14 mouse cellular contexts compared by ENCODE assay signal in the genomic region with DNA sequence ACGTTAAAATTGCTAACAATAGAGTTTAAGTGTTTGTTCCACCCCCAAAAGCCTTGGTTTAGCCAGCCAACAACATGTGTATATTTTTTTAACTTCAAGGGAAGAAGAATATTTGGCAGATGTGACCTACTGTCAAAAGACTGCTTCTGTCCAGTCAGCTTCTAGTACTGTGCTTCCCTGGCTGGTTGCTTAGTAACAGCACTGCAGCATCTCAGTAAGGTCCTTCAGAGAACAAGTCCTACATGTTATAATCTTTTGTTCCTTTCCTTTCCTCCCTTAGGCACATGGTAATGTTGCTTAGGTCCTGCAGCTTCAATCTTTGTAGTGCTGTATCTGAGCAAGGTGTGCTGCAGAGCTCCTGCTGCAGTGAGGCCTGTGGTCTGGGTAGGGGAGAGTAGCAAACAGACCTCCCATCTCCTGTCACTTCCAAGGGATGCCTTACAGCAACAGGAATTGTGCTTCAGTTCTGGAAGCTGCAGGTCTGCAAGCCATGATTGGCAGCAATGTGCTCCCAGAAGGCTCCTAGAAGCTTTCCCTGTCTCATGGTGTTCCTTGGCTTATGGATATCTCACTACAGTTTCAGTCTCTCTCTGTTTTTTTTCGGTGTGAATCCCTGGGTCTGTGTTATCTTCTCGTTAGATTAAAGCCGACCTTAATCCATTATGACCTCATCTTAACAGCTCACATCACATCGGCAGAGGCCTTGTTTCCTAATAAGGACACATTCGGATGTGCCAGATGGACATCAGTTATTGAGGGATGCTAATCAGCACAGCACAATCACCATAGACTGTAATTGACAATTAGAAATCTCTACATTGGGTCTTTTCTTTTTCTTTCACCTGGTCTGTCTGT. TPM values are rescaled to one million over a fixed set of nuclear protein-coding genes. Genes with fewer than 3 reads are reported as not detected.
DNase-seq lines count a peak whose midpoint lies in the region; ATAC-seq and TF ChIP-seq lines count a peak whose summit lies in the region.
"Had no signal": no experiment of that assay in that cellular context is flagged by ENCODE, and none has a peak within 500 bp of the region (broad histone marks: within the 10 kb centered on the region; RNA-seq: fewer than 3 reads in every experiment).

No protein-coding gene starts in this region.

- H3K9ac ChIP-seq in hindbrain, embryonic 11.5 days (ENCODE audit: low read depth, low read length): no peak overlapping the region
- H3K9ac ChIP-seq in hindbrain, embryonic 12.5 days: no peak overlapping the region
- H3K9ac ChIP-seq in midbrain, postnatal 0 days (replicated peaks; ENCODE audit: low read length, poor library complexity, severe bottlenecking): no peak overlapping the region
- H3K9ac ChIP-seq: heart, embryonic 13.5 days had no signal

- H3K27ac ChIP-seq in hindbrain, embryonic 11.5 days (ENCODE audit: low read depth, low read length): no peak overlapping the region
- H3K27ac ChIP-seq in hindbrain, embryonic 10.5 days: no peak overlapping the region
- H3K27ac ChIP-seq in hindbrain, embryonic 12.5 days: no peak overlapping the region
- H3K27ac ChIP-seq in midbrain, postnatal 0 days (ENCODE audit: low read depth, low read length): peak overlapping the region; percentile 81
- H3K27ac ChIP-seq: heart, embryonic 13.5 days had no signal

- H3K27me3 ChIP-seq in hindbrain, embryonic 11.5 days (ENCODE audit: control insufficient read depth, insufficient read depth, low read length): no peaks in the 10 kb centered on the region
- no peaks in the 10 kb centered on the region for H3K27me3 ChIP-seq in hindbrain, embryonic 10.5 days (ENCODE audit: insufficient read depth, poor library complexity, severe bottlenecking)
- no peaks in the 10 kb centered on the region for H3K27me3 ChIP-seq in hindbrain, embryonic 12.5 days
- H3K27me3 ChIP-seq in midbrain, postnatal 0 days (ENCODE audit: insufficient read depth, low read length): no peaks in the 10 kb centered on the region
- H3K27me3 ChIP-seq: heart, embryonic 13.5 days; Patski had no signal

- TF ChIP-seq CTCF in brain, embryonic 14.5 days (IDR thresholded peaks at IDR 0.05; ENCODE audit: borderline replicate concordance, extremely low read depth, insufficient read depth, insufficient read length): no peak
- TF ChIP-seq CTCF in midbrain, postnatal 0 days (IDR thresholded peaks at IDR 0.05): no peak

- no peaks in the 10 kb centered on the region for H3K4me1 ChIP-seq in hindbrain, embryonic 11.5 days (replicated peaks; ENCODE audit: control insufficient read depth, insufficient read depth, low read length)
- 0 out of 2 replicates have a peak, but pooled peaks cover 4% of the 10 kb centered on the region for H3K4me1 ChIP-seq in hindbrain, embryonic 10.5 days (replicated peaks)
- peaks cover 4% of the 10 kb centered on the region; the same call in 1 of the 2 replicates for H3K4me1 ChIP-seq in hindbrain, embryonic 12.5 days
- H3K4me1 ChIP-seq in midbrain, postnatal 0 days (ENCODE audit: insufficient read depth, low read length): 0 out of 2 replicates have a peak, but pooled peaks cover 4% of the 10 kb centered on the region

- TF ChIP-seq POLR2A in brain, embryonic 14.5 days (IDR thresholded peaks at IDR 0.05; ENCODE audit: borderline replicate concordance, extremely low read depth, insufficient read depth, insufficient read length, poor library complexity, severe bottlenecking): no peak

- no peak for DNase-seq in hindbrain, embryonic 11.5 days (ENCODE audit: low spot score)
- DNase-seq in hindbrain, embryonic 10.5 days (ENCODE audit: low spot score): no peak
- peak; percentile 73 for DNase-seq in brain, embryonic 14.5 days (ENCODE audit: low read depth)
- peak; percentile 34 for DNase-seq in midbrain, postnatal 0 days (ENCODE audit: low spot score)
- DNase-seq in urinary bladder, adult 18-20 months (ENCODE audit: low spot score in 2 of 2): no peak
- no peak for DNase-seq in ovary, postnatal 36 days (ENCODE audit: low spot score)
- DNase-seq in gastrocnemius, postnatal 4 days (ENCODE audit: low spot score in 2 of 2): no peak
- DNase-seq: cerebellum, adult 8-10 months; gastrocnemius, postnatal 36 days; heart, postnatal 4 days; kidney, adult 2 months had no signal

- H3K9me3 ChIP-seq in hindbrain, embryonic 11.5 days (ENCODE audit: control insufficient read depth, low read length): no peaks in the 10 kb centered on the region
- H3K9me3 ChIP-seq in hindbrain, embryonic 10.5 days: no peaks in the 10 kb centered on the region
- no peaks in the 10 kb centered on the region for H3K9me3 ChIP-seq in hindbrain, embryonic 12.5 days (replicated peaks)
- no peaks in the 10 kb centered on the region for H3K9me3 ChIP-seq in midbrain, postnatal 0 days (ENCODE audit: low read length)
- H3K9me3 ChIP-seq: heart, embryonic 13.5 days had no signal

- 87% methylated on average over 6 of the region's 6 CpGs for WGBS in hindbrain, embryonic 11.5 days
- WGBS in hindbrain, embryonic 10.5 days: 81% methylated on average over 6 of the region's 6 CpGs
- 82% methylated on average over 6 of the region's 6 CpGs for WGBS in hindbrain, embryonic 12.5 days
- 57% methylated on average over 6 of the region's 6 CpGs for WGBS in midbrain, postnatal 0 days

- H3K4me3 ChIP-seq in hindbrain, embryonic 11.5 days (ENCODE audit: low read depth, low read length): no peak overlapping the region
- H3K4me3 ChIP-seq in hindbrain, embryonic 10.5 days: no peak overlapping the region
- no peak overlapping the region for H3K4me3 ChIP-seq in hindbrain, embryonic 12.5 days
- H3K4me3 ChIP-seq in midbrain, postnatal 0 days (ENCODE audit: low read depth, low read length): no peak overlapping the region
- H3K4me3 ChIP-seq: heart, embryonic 13.5 days had no signal

- H3K4me2 ChIP-seq in hindbrain, embryonic 11.5 days (replicated peaks; ENCODE audit: low read depth, low read length): no peak overlapping the region
- H3K4me2 ChIP-seq in hindbrain, embryonic 12.5 days (replicated peaks): no peak overlapping the region
- H3K4me2 ChIP-seq in midbrain, postnatal 0 days (ENCODE audit: low read depth, low read length, poor library complexity, severe bottlenecking): no peak overlapping the region
- H3K4me2 ChIP-seq: heart, embryonic 13.5 days had no signal

- H3K36me3 ChIP-seq in hindbrain, embryonic 11.5 days (ENCODE audit: control insufficient read depth, insufficient read depth, low read length): no peaks in the 10 kb centered on the region
- no peaks in the 10 kb centered on the region for H3K36me3 ChIP-seq in hindbrain, embryonic 10.5 days
- no peaks in the 10 kb centered on the region for H3K36me3 ChIP-seq in hindbrain, embryonic 12.5 days
- H3K36me3 ChIP-seq in midbrain, postnatal 0 days (ENCODE audit: insufficient read depth, low read length): no peaks in the 10 kb centered on the region
- H3K36me3 ChIP-seq: heart, embryonic 13.5 days had no signal

- 0 out of 2 replicates have a peak, but pooled peaks have one; percentile 33 for ATAC-seq in hindbrain, embryonic 11.5 days (ENCODE audit: low FRiP score)
- 0 out of 2 replicates have a peak, but pooled peaks have one; percentile 40 for ATAC-seq in hindbrain, embryonic 12.5 days (ENCODE audit: low FRiP score)
- ATAC-seq in midbrain, postnatal 0 days (ENCODE audit: low FRiP score): peak; percentile 65; the same call in 1 of the 2 replicates

RNA-seq across cellular contexts. Expression of a gene that starts 34.3 kb away (rescaled TPM):
- 2.1 and 2.4 TPM in 2 replicates for polyA plus RNA-seq in hindbrain, embryonic 11.5 days (2014; fragmentation: Nextera tagmentation; extraction: Ambion mirVana)
- 1.7 and 2.3 TPM in 2 replicates for polyA plus RNA-seq in hindbrain, embryonic 10.5 days (2016; fragmentation: Nextera tagmentation; extraction: Ambion mirVana)
- 2.6 and 2.8 TPM in 2 replicates for polyA plus RNA-seq in brain, embryonic 14.5 days (2012; rRNA removed)
- polyA plus RNA-seq in hindbrain, embryonic 12.5 days (2016; fragmentation: Nextera tagmentation; extraction: Ambion mirVana): 2.3 and 3.3 TPM in 2 replicates
- total RNA-seq in midbrain, postnatal 0 days (2014; rRNA removed): 5.8 and 8.8 TPM in 2 replicates
- 0.72 and 1.5 TPM in 2 replicates for polyA plus RNA-seq in midbrain, postnatal 0 days (2015; fragmentation: Nextera tagmentation; extraction: Ambion mirVana)
- 1 to 10 TPM; 7.8 to 7.9 TPM for total RNA-seq in gastrocnemius, postnatal 4 days (2021)

Comparison
In these comparisons a context has a peak if more than half of its experiments do, and no peak if none do; other contexts are left out.
1. DNase-seq: peak in brain, embryonic 14.5 days (single experiment) and midbrain, postnatal 0 days (single experiment); none in hindbrain, embryonic 11.5 days (single experiment), hindbrain, embryonic 10.5 days (single experiment), urinary bladder, adult 18-20 months (0 of 2), ovary, postnatal 36 days (single experiment) and gastrocnemius, postnatal 4 days (0 of 2).
2. Peak in every context shown above with its lines, with median percentiles within 50 percentile points of each other: ATAC-seq.